Mouse (Mus musculus) limb, embryonic 11.5 days (tissue): ENCODE measurements at regions not wholly inside any gene's neighbourhood (a gene's known extent, or its start where the extent isn't known, plus 50 kb on each side); places are given as distances from the start of the nearest gene placed in this dataset.
A peak's percentile ranks its signal among the peaks of the same experiment; 100 is the strongest.

Experiments
- ATAC-seq: fragments of 200-750 bp; cut with Nextera tagmentation; 2 replicates; pipeline ENCODE4 v1.8.0; 2017; ENCODE audit warnings: low read depth; ENCODE audit not compliant: insufficient number of reproducible peaks, low FRiP score, low TSS enrichment
- DNase-seq: peaks from one replicate; pipeline ENCODE4 v3.0.0-alpha.2; 2015; ENCODE audit warnings: low spot score
- H3K27ac ChIP-seq: fragments of 300-500 bp; sonication (generic); replicated peaks from 2 replicates; pipeline ENCODE4 v1.5.1; 2014; ENCODE audit warnings: low read depth, mild to moderate bottlenecking, low read length
- H3K27me3 ChIP-seq: fragments of 300-500 bp; sonication (generic); 2 replicates; pipeline ENCODE4 v1.6.1; 2014; ENCODE audit warnings: mild to moderate bottlenecking, low read length, mixed read lengths; ENCODE audit not compliant: control insufficient read depth, insufficient read depth
- H3K36me3 ChIP-seq: fragments of 300-500 bp; sonication (generic); 2 replicates; pipeline ENCODE4 v1.6.1; 2014; ENCODE audit warnings: mild to moderate bottlenecking, low read length, moderate library complexity, mixed read lengths; ENCODE audit not compliant: control insufficient read depth, insufficient read depth
- H3K4me1 ChIP-seq: fragments of 300-500 bp; sonication (generic); 2 replicates; pipeline ENCODE4 v1.6.1; 2014; ENCODE audit warnings: low read length, mixed read lengths; ENCODE audit not compliant: control insufficient read depth, insufficient read depth
- H3K4me2 ChIP-seq: fragments of 300-500 bp; sonication (generic); 2 replicates; pipeline ENCODE4 v1.6.1; 2014; ENCODE audit warnings: low read depth, mild to moderate bottlenecking, moderate library complexity; ENCODE audit not compliant: severe bottlenecking
- H3K4me3 ChIP-seq: fragments of 300-500 bp; sonication (generic); 2 replicates; pipeline ENCODE4 v1.5.1; 2014; ENCODE audit warnings: low read depth, low read length
- H3K9ac ChIP-seq: fragments of 300-500 bp; sonication (generic); 2 replicates; pipeline ENCODE4 v1.6.1; 2014; ENCODE audit warnings: mild to moderate bottlenecking, low read length
- H3K9me3 ChIP-seq: fragments of 300-500 bp; sonication (generic); 2 replicates; pipeline ENCODE4 v1.6.1; 2016; ENCODE audit warnings: low read length; ENCODE audit not compliant: control insufficient read depth
- WGBS: fragments of 180-500 bp; shearing (Covaris S2); extraction: QIAGEN DNeasy Blood & Tissue Kit; methylation state at CpG from one replicate; pipeline ENCODE4 v1.1.7; 2014; 5-methylcytosine and 5-hydroxymethylcytosine counted together

DNA sequence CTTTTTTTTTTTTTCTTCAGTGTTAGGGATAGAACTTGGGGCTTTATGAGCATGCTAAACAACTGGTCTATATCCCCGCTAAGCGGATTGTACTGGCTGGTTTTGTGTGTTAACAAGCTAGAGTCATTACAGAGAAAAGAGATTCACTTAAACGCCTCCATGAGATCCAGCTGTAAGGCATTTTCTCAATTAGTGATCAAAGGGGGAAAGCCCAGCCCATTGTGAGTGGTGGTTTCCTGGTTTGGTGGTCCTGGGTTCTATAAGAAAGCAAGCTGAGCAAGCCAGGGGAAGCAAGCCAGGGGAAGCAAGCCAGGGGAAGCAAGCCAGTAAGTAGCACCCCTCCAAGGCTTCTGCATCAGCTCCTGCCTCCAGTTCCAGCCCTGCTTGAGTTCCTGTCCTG is 147.9 kb upstream of the 4931429L15Rik start:
- no peak overlapping the region for H3K9ac ChIP-seq
- H3K4me1 ChIP-seq, result 0 out of 2 replicates have a peak, but pooled peaks cover 4% of the 10 kb centered on the region
- DNase-seq (no peak), ATAC-seq (no peak)
- H3K9me3 ChIP-seq, result no peaks in the 10 kb centered on the region
- H3K36me3 ChIP-seq, result no peaks in the 10 kb centered on the region
- no peak overlapping the region for H3K27ac ChIP-seq
- no peak overlapping the region for H3K4me2 ChIP-seq
- WGBS, result 5% methylated on average over 3 of the region's 3 CpGs
- no peak overlapping the region for H3K4me3 ChIP-seq
- H3K27me3 ChIP-seq, result no peaks in the 10 kb centered on the region

DNA sequence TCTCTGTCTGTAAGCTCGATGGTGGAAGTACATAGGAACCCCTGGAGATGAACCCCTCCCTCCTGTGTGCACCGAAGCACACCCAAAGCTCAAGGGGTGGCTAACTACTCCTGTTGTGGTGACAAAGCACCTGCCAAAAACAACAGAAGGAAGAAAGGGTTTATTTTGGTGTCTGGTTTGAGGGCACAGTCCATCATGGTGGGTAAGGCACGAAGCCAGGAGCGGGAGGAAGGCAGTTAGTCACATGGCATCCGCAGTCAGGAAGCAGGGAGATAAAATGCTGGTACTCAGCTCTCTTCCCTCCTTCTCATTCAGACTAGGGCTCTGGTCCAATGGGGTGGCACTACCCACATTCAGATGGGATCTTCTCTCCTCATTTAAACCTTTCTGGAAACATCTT is 142.9 kb upstream of the 4931429L15Rik start:
- no peaks in the 10 kb centered on the region for H3K27me3 ChIP-seq
- H3K4me1 ChIP-seq, result no peaks in the 10 kb centered on the region
- no peak for ATAC-seq
- no peak for DNase-seq
- no peak overlapping the region for H3K4me3 ChIP-seq
- H3K9me3 ChIP-seq, result no peaks in the 10 kb centered on the region
- H3K4me2 ChIP-seq, result no peak overlapping the region
- WGBS, result 94% methylated on average over 5 of the region's 5 CpGs
- no peak overlapping the region for H3K9ac ChIP-seq
- no peak overlapping the region for H3K27ac ChIP-seq
- H3K36me3 ChIP-seq, result no peaks in the 10 kb centered on the region

DNA sequence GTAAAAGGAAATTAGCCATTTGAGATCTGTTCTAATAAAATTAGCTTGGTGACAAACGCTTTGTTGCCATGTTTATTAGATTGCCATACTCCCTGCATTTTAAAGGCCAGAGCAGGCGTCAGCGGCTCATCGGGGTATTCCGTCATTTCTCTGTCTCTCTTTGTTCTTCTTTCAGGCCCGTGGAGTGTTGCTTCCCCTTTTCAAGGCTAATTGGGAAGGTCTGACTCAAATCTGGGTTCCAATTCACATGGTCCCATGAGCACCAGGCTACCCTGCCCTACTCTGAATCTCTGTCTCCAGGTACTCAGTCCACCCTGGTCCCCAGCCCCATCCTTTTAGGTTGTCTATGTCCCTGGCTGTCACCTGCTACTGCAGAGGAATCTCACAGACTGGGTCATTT is 138.2 kb upstream of the 4931429L15Rik start:
- Histone ChIP-seq H3K9ac (no peak overlapping the region), H3K4me1 (no peaks in the 10 kb centered on the region; the same call in 1 of the 2 replicates), H3K27me3 (no peaks in the 10 kb centered on the region), H3K27ac (no peak overlapping the region), H3K4me3 (no peak overlapping the region), H3K9me3 (no peaks in the 10 kb centered on the region), H3K36me3 (no peaks in the 10 kb centered on the region), H3K4me2 (no peak overlapping the region)
- no peak for DNase-seq
- no peak for ATAC-seq
- WGBS, result 47% methylated on average over 6 of the region's 6 CpGs

DNA sequence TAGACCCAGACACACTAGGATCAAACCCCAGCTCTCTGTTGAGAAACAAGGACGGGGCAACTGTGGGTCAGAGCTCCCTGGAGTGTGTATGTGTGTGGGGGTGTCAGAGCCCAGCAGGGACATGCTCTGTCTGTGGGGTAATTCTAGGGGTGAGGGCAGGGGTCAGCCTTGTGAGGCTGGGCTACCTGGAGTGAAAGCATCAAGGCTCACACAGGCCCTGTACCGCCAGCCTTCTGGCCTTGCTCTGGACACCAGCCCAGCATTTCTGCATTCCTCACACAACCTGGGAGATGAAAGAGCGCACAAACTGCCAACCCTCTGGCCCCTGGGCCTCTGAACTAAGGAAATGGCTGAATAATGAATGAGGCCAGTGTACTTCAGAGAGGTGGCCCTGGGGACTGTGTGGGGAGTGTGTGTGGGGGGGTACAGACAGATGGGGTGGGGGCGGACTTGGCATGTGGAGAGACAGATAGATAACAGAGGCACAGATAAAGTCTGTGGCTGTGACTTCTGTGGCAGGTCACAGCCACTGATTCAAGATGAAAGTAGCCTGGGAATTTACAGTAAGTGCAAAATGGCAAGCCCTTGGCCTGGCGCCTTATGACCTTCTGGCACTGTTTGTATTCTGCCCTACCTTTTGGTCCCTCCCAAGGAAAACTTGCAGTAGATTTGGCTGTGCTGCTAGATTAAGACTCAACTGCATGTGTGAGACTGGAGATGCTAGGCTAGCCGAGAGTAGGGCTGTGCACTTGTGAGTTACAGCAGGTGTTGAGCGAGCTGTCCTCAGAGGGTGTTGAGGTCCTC is 135.2 kb upstream of the 4931429L15Rik start:
- Histone ChIP-seq H3K36me3 (no peaks in the 10 kb centered on the region), H3K9me3 (no peaks in the 10 kb centered on the region), H3K9ac (no peak overlapping the region), H3K4me2 (no peak overlapping the region), H3K4me3 (no peak overlapping the region), H3K4me1 (no peaks in the 10 kb centered on the region; the same call in 1 of the 2 replicates), H3K27ac (no peak overlapping the region), H3K27me3 (no peaks in the 10 kb centered on the region)
- ATAC-seq (no peak), DNase-seq (no peak)
- WGBS, result 47% methylated on average over 7 of the region's 7 CpGs

DNA sequence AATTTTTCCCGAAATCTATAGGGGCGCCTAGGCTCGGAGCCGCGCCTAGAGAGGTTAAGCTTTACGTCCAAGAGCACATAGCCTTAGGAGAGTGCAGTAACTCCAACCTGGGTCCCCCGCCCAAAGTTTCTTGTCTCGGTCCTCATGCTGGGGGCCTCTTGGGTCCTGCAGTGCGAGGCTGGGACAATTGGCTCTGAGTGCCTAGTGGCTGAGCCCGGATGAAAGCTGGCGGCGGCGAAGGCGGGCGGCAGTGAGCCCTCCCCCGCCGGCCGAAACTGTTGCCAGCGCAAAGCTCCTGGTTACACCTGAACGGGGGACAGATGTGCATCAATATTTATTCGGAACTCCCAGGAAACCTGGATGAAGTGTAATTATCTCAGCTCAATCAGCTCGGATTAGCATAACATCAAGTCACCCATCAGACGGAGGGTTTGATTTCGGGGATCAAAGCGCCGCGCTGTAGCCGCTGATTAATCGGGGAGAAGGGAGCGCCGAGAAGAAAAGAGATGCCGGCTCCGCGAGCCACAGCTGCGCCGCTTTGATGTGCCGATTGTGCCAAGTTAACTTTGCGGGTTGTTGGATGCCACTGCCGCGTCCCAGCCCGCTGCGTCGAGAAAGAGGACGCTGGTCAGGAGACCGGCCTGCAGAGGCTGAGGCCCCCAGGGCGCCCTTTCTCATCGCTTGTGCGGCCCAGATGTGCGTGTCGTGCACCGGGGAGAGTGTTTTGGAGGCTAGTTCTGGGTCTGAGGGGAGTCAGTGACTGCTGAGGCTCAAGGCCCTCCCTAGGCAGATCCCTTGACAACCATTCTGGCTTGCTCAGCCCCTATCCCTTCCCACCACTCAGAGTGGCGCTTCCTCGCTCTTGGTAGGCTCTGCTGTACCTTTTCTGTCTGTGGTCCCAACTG is 123.7 kb upstream of the 4931429L15Rik start:
- under 1% methylated on average over 53 of the region's 53 CpGs for WGBS
- no peak overlapping the region for H3K27ac ChIP-seq
- DNase-seq, result peak; percentile 64
- H3K9me3 ChIP-seq, result no peaks in the 10 kb centered on the region
- peak overlapping the region; percentile 25 for H3K4me3 ChIP-seq
- H3K4me1 ChIP-seq, result no peaks in the 10 kb centered on the region
- H3K27me3 ChIP-seq, result peaks cover 27% of the 10 kb centered on the region
- no peaks in the 10 kb centered on the region for H3K36me3 ChIP-seq
- ATAC-seq, result no peak
- peak overlapping the region; percentile 58 for H3K4me2 ChIP-seq
- no peak overlapping the region for H3K9ac ChIP-seq

DNA sequence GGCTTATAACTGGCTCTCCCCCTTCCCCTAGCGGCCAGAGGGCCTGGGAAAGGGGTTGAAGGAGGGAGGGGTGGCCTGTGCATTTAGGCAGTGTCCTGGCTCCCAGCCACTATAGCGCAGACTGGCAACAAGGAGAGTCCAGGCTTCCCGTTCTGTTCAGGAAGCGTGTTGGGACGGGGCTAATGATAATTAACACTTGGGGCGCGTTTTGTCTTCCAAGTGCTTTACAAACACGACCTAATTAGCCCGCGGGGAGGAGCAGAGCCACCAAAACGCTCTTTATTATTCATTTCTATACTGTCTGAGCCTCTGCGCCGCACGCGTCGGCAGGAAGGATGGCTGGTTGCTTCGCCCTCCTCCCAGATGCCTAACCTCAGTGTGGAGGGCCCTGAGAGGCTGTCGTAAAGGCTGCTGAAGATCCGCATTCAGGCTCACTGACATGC is 123.0 kb upstream of the 4931429L15Rik start:
- WGBS, result 3% methylated on average over 19 of the region's 19 CpGs
- Histone ChIP-seq H3K27ac (no peak overlapping the region), H3K9ac (no peak overlapping the region), H3K27me3 (peaks cover 27% of the 10 kb centered on the region), H3K36me3 (no peaks in the 10 kb centered on the region), H3K9me3 (no peaks in the 10 kb centered on the region), H3K4me2 (peak overlapping the region; percentile 58), H3K4me3 (peak overlapping the region; percentile 25), H3K4me1 (no peaks in the 10 kb centered on the region)
- DNase-seq (peak; percentile 60), ATAC-seq (no peak)

DNA sequence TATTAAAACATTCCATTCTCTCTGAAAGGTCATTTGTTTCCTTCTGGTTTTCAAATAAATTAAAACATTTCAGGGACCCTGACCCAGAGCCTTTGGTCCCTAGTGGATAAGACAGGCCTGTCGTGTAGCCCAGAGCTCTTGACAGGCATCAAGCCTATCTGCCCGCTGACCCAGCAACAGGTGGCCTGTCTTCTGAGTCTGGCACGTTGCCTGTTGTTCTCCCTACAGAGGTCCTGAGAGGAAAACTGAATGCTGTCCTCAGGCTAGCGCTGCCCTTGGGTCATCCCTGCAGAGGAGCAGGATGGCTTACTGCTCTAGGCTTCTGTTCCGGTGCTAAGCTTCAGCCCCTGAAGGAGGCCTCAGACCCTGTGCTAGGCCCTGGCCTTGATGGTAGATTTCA is 120.4 kb upstream of the 4931429L15Rik start:
- H3K4me3 ChIP-seq, result no peak overlapping the region
- peaks cover 27% of the 10 kb centered on the region for H3K27me3 ChIP-seq
- no peak for ATAC-seq
- WGBS, result 76% methylated on average over 5 of the region's 5 CpGs
- H3K9me3 ChIP-seq, result peaks cover 3% of the 10 kb centered on the region; the same call in 1 of the 2 replicates
- no peak for DNase-seq
- no peak overlapping the region for H3K4me2 ChIP-seq
- H3K9ac ChIP-seq, result no peak overlapping the region
- H3K36me3 ChIP-seq, result no peaks in the 10 kb centered on the region
- no peak overlapping the region for H3K27ac ChIP-seq
- H3K4me1 ChIP-seq, result no peaks in the 10 kb centered on the region

DNA sequence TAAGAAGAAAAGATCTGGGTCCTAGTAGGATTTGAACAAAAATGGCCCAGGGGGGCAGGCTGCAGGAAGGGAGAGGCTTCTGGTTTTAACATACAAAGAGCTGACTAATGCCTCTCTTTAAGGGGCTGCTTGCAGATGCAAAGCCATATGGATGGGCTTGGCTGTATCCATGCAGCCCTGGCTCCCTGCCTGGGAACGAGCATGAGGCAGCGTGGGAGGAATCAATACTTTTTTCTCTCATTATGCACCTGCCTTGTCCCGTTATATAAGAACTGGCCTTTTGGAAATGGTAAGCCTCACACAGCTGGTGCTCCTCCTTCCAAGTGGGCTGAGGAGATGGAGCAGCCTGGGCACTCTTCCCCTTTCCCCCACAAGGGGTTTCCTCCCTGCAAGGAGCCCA is 114.9 kb upstream of the 4931429L15Rik start:
- no peak overlapping the region for H3K4me3 ChIP-seq
- H3K9ac ChIP-seq, result no peak overlapping the region
- no peak overlapping the region for H3K27ac ChIP-seq
- DNase-seq, result no peak
- no peaks in the 10 kb centered on the region for H3K4me1 ChIP-seq
- H3K4me2 ChIP-seq, result no peak overlapping the region
- H3K36me3 ChIP-seq, result no peaks in the 10 kb centered on the region
- 86% methylated on average over 3 of the region's 3 CpGs for WGBS
- H3K27me3 ChIP-seq, result no peaks in the 10 kb centered on the region
- peaks cover 6% of the 10 kb centered on the region; the same call in 1 of the 2 replicates for H3K9me3 ChIP-seq
- ATAC-seq, result no peak
